In the genomic region with DNA sequence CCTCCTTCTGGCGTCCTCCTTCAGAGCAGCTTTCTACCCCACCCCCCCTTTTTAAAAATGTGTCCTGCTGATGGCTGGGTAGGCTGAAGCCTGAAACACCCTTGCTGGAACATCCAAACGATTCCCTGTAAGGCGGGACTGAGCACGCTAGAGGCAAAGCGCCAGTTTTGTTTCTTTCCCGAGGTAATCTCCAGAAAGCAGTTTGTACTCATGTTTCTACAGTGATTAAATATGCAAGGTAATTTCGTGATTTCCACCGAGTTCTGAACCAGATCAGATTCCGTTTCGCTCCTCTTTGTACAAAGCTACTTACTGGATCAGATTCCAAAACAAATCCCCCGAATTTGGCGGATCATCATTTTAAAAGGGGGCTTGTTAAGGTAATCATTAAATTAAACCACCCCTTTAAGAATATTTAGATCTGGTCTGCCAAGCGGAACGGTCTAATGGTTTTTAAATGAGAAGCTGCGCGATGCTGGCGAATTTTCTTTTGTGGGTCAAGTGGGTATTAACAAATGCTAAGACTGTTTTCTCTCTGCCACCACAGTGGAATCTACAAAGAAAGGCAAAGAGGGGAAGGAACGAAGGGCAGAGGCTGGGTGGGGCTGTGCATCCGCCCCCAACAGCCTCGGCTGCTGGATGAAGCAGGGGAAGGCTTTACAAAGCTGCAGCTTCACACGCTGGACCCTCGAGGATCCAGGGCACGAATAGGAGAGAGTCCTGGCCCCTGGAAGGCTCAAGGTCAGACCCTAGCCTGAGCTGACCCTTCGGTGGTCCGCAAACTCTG, we compare ENCODE assay signal across 9 mouse cellular contexts.
DNase-seq lines count a peak whose midpoint lies in the region; ATAC-seq and TF ChIP-seq lines count a peak whose summit lies in the region.
"Had no signal": no experiment of that assay in that cellular context is flagged by ENCODE, and none has a peak within 500 bp of the region (broad histone marks: within the 10 kb centered on the region; RNA-seq: fewer than 3 reads in every experiment).

No protein-coding gene starts in this region.

- H3K27ac ChIP-seq in layer of hippocampus, adult 2 months: peak overlapping the region; percentile 64
- no peak overlapping the region for H3K27ac ChIP-seq in embryonic facial prominence, embryonic 14.5 days (replicated peaks; ENCODE audit: low read depth, low read length)
- no peak overlapping the region for H3K27ac ChIP-seq in limb, embryonic 12.5 days
- H3K27ac ChIP-seq in stomach, embryonic 14.5 days (ENCODE audit: low read length): no peak overlapping the region

- H3K4me3 ChIP-seq in layer of hippocampus, adult 2 months: peak overlapping the region; percentile 43
- H3K4me3 ChIP-seq in embryonic facial prominence, embryonic 14.5 days (ENCODE audit: low read depth, low read length): peak overlapping the region; percentile 19
- H3K4me3 ChIP-seq in limb, embryonic 12.5 days (replicated peaks): no peak overlapping the region
- H3K4me3 ChIP-seq in stomach, embryonic 14.5 days (ENCODE audit: low read depth, low read length): no peak overlapping the region

- H3K4me1 ChIP-seq in embryonic facial prominence, embryonic 14.5 days (ENCODE audit: control insufficient read depth, insufficient read depth, low read length): peaks cover 5% of the 10 kb centered on the region; the same call in 1 of the 2 replicates
- peaks cover 8% of the 10 kb centered on the region; the same call in 1 of the 2 replicates for H3K4me1 ChIP-seq in limb, embryonic 12.5 days (replicated peaks)
- H3K4me1 ChIP-seq in stomach, embryonic 14.5 days (ENCODE audit: control insufficient read depth, insufficient read depth, low read length): 0 out of 2 replicates have a peak, but pooled peaks cover 2% of the 10 kb centered on the region

- no peak for DNase-seq in layer of hippocampus, adult 2 months (ENCODE audit: low spot score in 2 of 2)
- no peak for DNase-seq in layer of hippocampus, adult 18-20 months (ENCODE audit: low spot score in 2 of 2)
- DNase-seq in embryonic facial prominence, embryonic 14.5 days (ENCODE audit: low spot score): peak; percentile 75
- DNase-seq in thymus, postnatal 25 days: no peak
- DNase-seq in thymus, postnatal 0 days (ENCODE audit: low spot score): no peak
- no peak for DNase-seq in layer of hippocampus, adult 8-10 months (ENCODE audit: low spot score in 2 of 2)
- DNase-seq: cerebellum, adult 18-20 months had no signal

- no peak for TF ChIP-seq CTCF in layer of hippocampus, adult 2 months (conservative IDR thresholded peaks at IDR 0.05)

- H3K9ac ChIP-seq in embryonic facial prominence, embryonic 14.5 days (ENCODE audit: low read depth, low read length): no peak overlapping the region
- peak overlapping the region; percentile 18; the same call in 1 of the 2 replicates for H3K9ac ChIP-seq in limb, embryonic 12.5 days (replicated peaks)
- no peak overlapping the region for H3K9ac ChIP-seq in stomach, embryonic 14.5 days (replicated peaks; ENCODE audit: low read depth, low read length)

- H3K9me3 ChIP-seq in embryonic facial prominence, embryonic 14.5 days (ENCODE audit: control insufficient read depth, low read length): no peaks in the 10 kb centered on the region
- H3K9me3 ChIP-seq in limb, embryonic 12.5 days: peaks cover 4% of the 10 kb centered on the region; the same call in 1 of the 2 replicates
- H3K9me3 ChIP-seq in stomach, embryonic 14.5 days (ENCODE audit: control insufficient read depth, low read depth, low read length): no peaks in the 10 kb centered on the region

- peak overlapping the region; percentile 49 for H3K4me2 ChIP-seq in embryonic facial prominence, embryonic 14.5 days (ENCODE audit: low read depth, low read length)
- peak overlapping the region; percentile 44 for H3K4me2 ChIP-seq in limb, embryonic 12.5 days
- peak overlapping the region; percentile 16; the same call in 1 of the 2 replicates for H3K4me2 ChIP-seq in stomach, embryonic 14.5 days (replicated peaks; ENCODE audit: low read depth, low read length)

- 0 out of 2 replicates have a peak, but pooled peaks cover 3% of the 10 kb centered on the region for H3K27me3 ChIP-seq in embryonic facial prominence, embryonic 14.5 days (replicated peaks; ENCODE audit: control insufficient read depth, insufficient read depth, low read length)
- peaks cover 12% of the 10 kb centered on the region for H3K27me3 ChIP-seq in limb, embryonic 12.5 days
- no peaks in the 10 kb centered on the region for H3K27me3 ChIP-seq in stomach, embryonic 14.5 days (ENCODE audit: control insufficient read depth, insufficient read depth, low read length)

- 10% methylated on average over 24 of the region's 25 CpGs for WGBS in embryonic facial prominence, embryonic 14.5 days
- WGBS in limb, embryonic 12.5 days: 20% methylated on average over 25 of the region's 25 CpGs
- 24% methylated on average over 25 of the region's 25 CpGs for WGBS in stomach, embryonic 14.5 days

- no peaks in the 10 kb centered on the region for H3K36me3 ChIP-seq in embryonic facial prominence, embryonic 14.5 days (ENCODE audit: control insufficient read depth, insufficient read depth, low read length)
- H3K36me3 ChIP-seq in limb, embryonic 12.5 days: no peaks in the 10 kb centered on the region
- H3K36me3 ChIP-seq in stomach, embryonic 14.5 days (ENCODE audit: control insufficient read depth, insufficient read depth, low read length): no peaks in the 10 kb centered on the region

- 0 out of 2 replicates have a peak, but pooled peaks have one; percentile 39 for ATAC-seq in embryonic facial prominence, embryonic 14.5 days (ENCODE audit: low read depth)
- no peak for ATAC-seq in limb, embryonic 12.5 days (ENCODE audit: insufficient number of reproducible peaks, insufficient read depth, low FRiP score, low TSS enrichment, low read depth)
- no peak for ATAC-seq in stomach, embryonic 14.5 days (ENCODE audit: insufficient number of reproducible peaks, insufficient read depth, low FRiP score, low read depth)

Comparison
In these comparisons a context has a peak if more than half of its experiments do, and no peak if none do; other contexts are left out.
1. H3K4me3 ChIP-seq: peak in layer of hippocampus, adult 2 months (single experiment) and embryonic facial prominence, embryonic 14.5 days (single experiment); none in limb, embryonic 12.5 days (single experiment) and stomach, embryonic 14.5 days (single experiment).
2. Peak in every context shown above with its lines, with median percentiles within 50 percentile points of each other: H3K4me2 ChIP-seq.